In the genomic region with DNA sequence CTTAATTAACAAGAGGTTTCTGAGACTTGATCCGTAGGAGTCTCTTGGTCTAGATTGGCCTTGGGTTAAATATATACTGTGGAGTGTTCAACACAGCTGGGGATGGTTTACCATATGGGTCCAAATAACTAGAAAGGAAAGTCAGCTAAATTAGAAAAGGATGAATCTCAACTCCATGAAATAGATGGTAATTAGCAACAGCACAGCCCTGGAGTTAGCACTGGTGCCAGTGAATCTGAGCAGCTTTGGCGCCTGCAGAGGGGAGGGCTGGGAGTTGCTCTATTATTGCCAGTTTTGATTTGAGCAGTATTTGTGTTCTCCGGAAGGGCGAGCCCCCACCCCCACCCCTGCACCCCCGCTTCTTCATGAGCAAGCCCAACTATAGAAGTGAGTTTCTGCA, we compare ENCODE assay signal across 8 mouse cellular contexts. TPM values are rescaled to one million over a fixed set of nuclear protein-coding genes. Genes with fewer than 3 reads are reported as not detected.
DNase-seq lines count a peak whose midpoint lies in the region; ATAC-seq and TF ChIP-seq lines count a peak whose summit lies in the region.

No protein-coding gene starts in this region.

- H3K36me3 ChIP-seq in heart, embryonic 12.5 days, result peaks cover 67% of the 10 kb centered on the region
- peaks cover 18% of the 10 kb centered on the region for H3K36me3 ChIP-seq in heart, adult 2 months (ENCODE audit: control insufficient read depth, insufficient read depth, low read length)
- peaks cover 27% of the 10 kb centered on the region for H3K36me3 ChIP-seq in lung, embryonic 16.5 days (ENCODE audit: control insufficient read depth, insufficient read depth, low read length)
- 0 out of 2 replicates have a peak, but pooled peaks cover 4% of the 10 kb centered on the region for H3K36me3 ChIP-seq in intestine, embryonic 15.5 days
- peaks cover 13% of the 10 kb centered on the region for H3K36me3 ChIP-seq in stomach, embryonic 15.5 days

- no peaks in the 10 kb centered on the region for H3K79me2 ChIP-seq in heart, adult 2 months (replicated peaks; ENCODE audit: control insufficient read depth, insufficient read depth, low read length)

- peak overlapping the region; percentile 85 for H3K27ac ChIP-seq in heart, embryonic 12.5 days (ENCODE audit: poor library complexity, severe bottlenecking)
- no peak overlapping the region; the same call in 1 of the 2 replicates for H3K27ac ChIP-seq in heart, adult 2 months
- H3K27ac ChIP-seq in lung, embryonic 16.5 days (ENCODE audit: low read length), result peak overlapping the region; percentile 77
- peak overlapping the region; percentile 62 for H3K27ac ChIP-seq in intestine, embryonic 15.5 days
- peak overlapping the region; percentile 94 for H3K27ac ChIP-seq in stomach, embryonic 15.5 days

- peaks cover 80% of the 10 kb centered on the region for H3K4me1 ChIP-seq in heart, embryonic 12.5 days (replicated peaks)
- H3K4me1 ChIP-seq in heart, adult 2 months (ENCODE audit: control insufficient read depth, insufficient read depth, low read length), result peaks cover 25% of the 10 kb centered on the region
- H3K4me1 ChIP-seq in lung, embryonic 16.5 days (replicated peaks; ENCODE audit: control insufficient read depth, insufficient read depth, low read length), result peaks cover 66% of the 10 kb centered on the region
- peaks cover 58% of the 10 kb centered on the region for H3K4me1 ChIP-seq in intestine, embryonic 15.5 days (replicated peaks)
- peaks cover 76% of the 10 kb centered on the region for H3K4me1 ChIP-seq in stomach, embryonic 15.5 days

- H3K27me3 ChIP-seq in heart, embryonic 12.5 days (replicated peaks), result no peaks in the 10 kb centered on the region
- no peaks in the 10 kb centered on the region for H3K27me3 ChIP-seq in heart, adult 2 months (ENCODE audit: control insufficient read depth, insufficient read depth, low read length)
- H3K27me3 ChIP-seq in lung, embryonic 16.5 days (ENCODE audit: control insufficient read depth, insufficient read depth, low read depth, low read length), result no peaks in the 10 kb centered on the region
- no peaks in the 10 kb centered on the region for H3K27me3 ChIP-seq in intestine, embryonic 15.5 days (replicated peaks)
- H3K27me3 ChIP-seq in stomach, embryonic 15.5 days (replicated peaks), result no peaks in the 10 kb centered on the region

- TF ChIP-seq EP300 in heart, adult 2 months (IDR thresholded peaks at IDR 0.05; ENCODE audit: insufficient read depth, low read depth, low read length), result no peak

- TF ChIP-seq POLR2A in heart, adult 2 months (IDR thresholded peaks at IDR 0.05; ENCODE audit: insufficient read depth, low read depth, low read length), result no peak

- no peak for TF ChIP-seq CTCF in heart, adult 2 months (IDR thresholded peaks at IDR 0.05)

- 55% methylated on average over 5 of the region's 5 CpGs for WGBS in heart, embryonic 12.5 days
- 40% methylated on average over 5 of the region's 5 CpGs for WGBS in heart, adult 2 months
- WGBS in lung, embryonic 16.5 days, result 54% methylated on average over 5 of the region's 5 CpGs
- WGBS in intestine, embryonic 15.5 days, result 59% methylated on average over 5 of the region's 5 CpGs
- WGBS in stomach, embryonic 15.5 days, result 40% methylated on average over 5 of the region's 5 CpGs

- no peak for ATAC-seq in heart, embryonic 12.5 days (ENCODE audit: insufficient number of reproducible peaks, low FRiP score)
- ATAC-seq in lung, embryonic 16.5 days (ENCODE audit: low read depth), result no peak
- no peak for ATAC-seq in intestine, embryonic 15.5 days
- ATAC-seq in stomach, embryonic 15.5 days (ENCODE audit: insufficient read depth, low FRiP score, low read depth), result no peak

- intact Hi-C loops in heart, adult 2 months (cut with DNase I), result no loop called here
- intact Hi-C loops in left cerebral cortex, postnatal 4 days (cut with DNase I), result no loop called here

- peak overlapping the region; percentile 33 for H3K4me2 ChIP-seq in heart, embryonic 12.5 days
- H3K4me2 ChIP-seq in lung, embryonic 16.5 days (ENCODE audit: low read depth, low read length), result no peak overlapping the region
- H3K4me2 ChIP-seq in intestine, embryonic 15.5 days (replicated peaks), result 0 out of 2 replicates have a peak overlapping the region, but pooled peaks have one; percentile 34
- no peak overlapping the region for H3K4me2 ChIP-seq in stomach, embryonic 15.5 days

- H3K4me3 ChIP-seq in heart, embryonic 12.5 days, result no peak overlapping the region
- no peak overlapping the region for H3K4me3 ChIP-seq in heart, adult 2 months
- H3K4me3 ChIP-seq in lung, embryonic 16.5 days (ENCODE audit: low read length), result no peak overlapping the region
- no peak overlapping the region for H3K4me3 ChIP-seq in intestine, embryonic 15.5 days (replicated peaks)
- no peak overlapping the region for H3K4me3 ChIP-seq in stomach, embryonic 15.5 days (replicated peaks)

- no peaks in the 10 kb centered on the region for H3K9me3 ChIP-seq in heart, embryonic 12.5 days (replicated peaks)
- H3K9me3 ChIP-seq in lung, embryonic 16.5 days (ENCODE audit: control insufficient read depth, low read length), result no peaks in the 10 kb centered on the region
- H3K9me3 ChIP-seq in intestine, embryonic 15.5 days, result no peaks in the 10 kb centered on the region
- H3K9me3 ChIP-seq in stomach, embryonic 15.5 days, result no peaks in the 10 kb centered on the region

- DNase-seq in heart, adult 2 months, result no peak
- no peak for DNase-seq in lung, postnatal 10 days
- no peak for DNase-seq in frontal cortex, postnatal 25 days (ENCODE audit: low spot score in 2 of 2)
- no peak for DNase-seq in left cerebral cortex, postnatal 4 days

- no peak overlapping the region for H3K9ac ChIP-seq in heart, embryonic 12.5 days
- H3K9ac ChIP-seq in heart, adult 2 months (ENCODE audit: low read depth, low read length), result no peak overlapping the region
- H3K9ac ChIP-seq in lung, embryonic 16.5 days (ENCODE audit: low read length), result no peak overlapping the region
- no peak overlapping the region for H3K9ac ChIP-seq in intestine, embryonic 15.5 days
- H3K9ac ChIP-seq in stomach, embryonic 15.5 days, result no peak overlapping the region

RNA-seq across cellular contexts. Expression of a gene that starts 16.9 kb away (rescaled TPM):
- 378 and 387 TPM in 2 replicates for polyA plus RNA-seq in heart, embryonic 12.5 days (2016; fragmentation: Nextera tagmentation; extraction: Ambion mirVana)
- total RNA-seq in heart, adult 2 months (2021), result 10 to 100 TPM; 59.7 to 72.5 TPM
- polyA plus RNA-seq in heart, adult 2 months (2012; rRNA removed), result 97.4 and 123 TPM in 2 replicates
- polyA plus RNA-seq in lung, embryonic 16.5 days (2015; fragmentation: Nextera tagmentation; extraction: Ambion mirVana), result 973 and 1,115 TPM in 2 replicates
- 462 and 533 TPM in 2 replicates for polyA plus RNA-seq in intestine, embryonic 15.5 days (2015; fragmentation: Nextera tagmentation; extraction: Ambion mirVana)
- polyA plus RNA-seq in stomach, embryonic 15.5 days (2015; fragmentation: Nextera tagmentation; extraction: Ambion mirVana), result 866 and 946 TPM in 2 replicates
- total RNA-seq in left cerebral cortex, postnatal 4 days (2021), result 10 to 100 TPM; 23.2 to 24.1 TPM

Comparison
In these comparisons a context has a peak if more than half of its experiments do, and no peak if none do; other contexts are left out.
1. H3K4me2 ChIP-seq: peak in heart, embryonic 12.5 days (single experiment) and intestine, embryonic 15.5 days (single experiment); none in lung, embryonic 16.5 days (single experiment) and stomach, embryonic 15.5 days (single experiment).